Mouse (Mus musculus) activated CD4-positive, CD25-positive, alpha-beta regulatory T cell, adult 4 months (primary cell): ENCODE measurements around the gene Gm3776. TPM values are rescaled to one million over a fixed set of nuclear protein-coding genes. Genes with fewer than 3 reads are reported as not detected.
A peak's percentile ranks its signal among the peaks of the same experiment; 100 is the strongest.
"Not testable (repeated sequence)": the region's sequence is repeated elsewhere in the genome, so short reads cannot be mapped to it uniquely, and the experiment has no call there.

Source experiments
- ATAC-seq: one replicate; pipeline ENCODE4 v1.8.0; 2017
- polyA plus RNA-seq, 2 experiments: library from polyadenylated mRNA; unstranded; fragments of 100-300 nt; shearing (Covaris generic); gene quantifications; one replicate each; pipeline ENCODE4 v1.2.1; 2017

The Gm3776 gene
- not detected for polyA plus RNA-seq

GRCm38 (mm10) chr9:78256914-78257313, at the start of gene Gm3776:
Gene Gm3776 (plus strand): TSS chr9:78257129.
- not testable (repeated sequence) for ATAC-seq

- no peak for ATAC-seq
These were observed 48.0 kb upstream of the Gm3776 start for GRCm38 (mm10) chr9:78208956-78209355.

DNA sequence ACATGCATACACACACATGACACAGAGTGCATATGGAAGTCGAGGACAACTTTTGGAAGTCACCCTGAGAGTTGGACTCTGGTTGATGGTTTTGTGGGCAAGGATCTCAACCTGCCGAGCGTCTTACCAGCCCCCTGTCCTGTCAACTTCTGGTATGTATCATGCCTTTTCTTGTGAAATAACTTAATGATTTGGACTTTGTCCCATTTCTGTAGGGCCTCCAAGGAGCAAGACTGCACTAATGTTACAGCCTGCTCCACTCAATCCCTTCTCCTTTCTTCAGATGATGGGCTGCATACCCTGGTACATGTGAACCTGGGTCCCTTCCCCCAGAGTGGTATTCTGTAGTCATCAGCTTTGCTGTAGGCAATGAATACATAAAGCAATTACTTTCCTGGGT, 46.9 kb upstream of the Gm3776 start:
- no peak for ATAC-seq

DNA sequence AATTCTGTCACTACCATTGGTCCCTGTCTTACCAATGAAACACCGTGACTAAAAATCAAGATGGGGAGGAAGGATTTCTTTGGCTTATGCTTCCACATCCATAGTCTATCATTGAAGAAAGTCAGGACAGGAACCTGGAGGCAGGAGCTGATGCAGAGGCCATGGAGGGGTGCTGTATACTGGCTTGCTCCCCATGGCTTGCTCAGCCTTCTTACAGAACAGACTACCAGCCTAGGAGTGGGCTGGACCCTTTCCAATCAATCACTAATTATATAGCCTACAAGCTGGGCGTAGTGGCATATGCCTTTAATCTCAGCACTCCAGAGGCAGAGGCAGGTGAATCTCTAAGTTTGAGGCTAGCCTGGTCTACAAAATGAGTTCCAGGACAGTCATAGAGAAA, 46.1 kb upstream of the Gm3776 start:
- ATAC-seq = no peak

DNA sequence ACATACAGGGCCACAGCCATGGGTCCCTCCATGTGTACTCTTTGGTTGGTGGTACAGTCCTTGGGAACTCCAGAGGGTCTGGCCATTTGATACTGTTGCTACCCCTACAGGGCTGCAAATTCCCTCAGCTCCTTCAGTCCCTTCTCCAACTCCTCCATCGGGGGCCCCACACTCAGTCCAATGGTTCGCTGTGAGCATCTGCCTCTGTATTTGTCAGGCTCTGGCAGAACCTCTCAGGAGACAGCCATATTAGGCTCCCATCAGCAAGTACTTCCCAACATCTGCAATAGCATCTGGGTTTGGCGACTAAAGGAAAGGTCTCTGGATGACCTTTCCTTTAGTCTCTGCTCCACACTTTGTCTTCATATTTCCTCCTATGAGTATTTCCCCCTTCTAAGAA, 45.4 kb upstream of the Gm3776 start:
- ATAC-seq = no peak

GRCm38 (mm10) chr9:78212341-78213049, 44.4 kb upstream of the Gm3776 start:
- ATAC-seq = no peak

DNA sequence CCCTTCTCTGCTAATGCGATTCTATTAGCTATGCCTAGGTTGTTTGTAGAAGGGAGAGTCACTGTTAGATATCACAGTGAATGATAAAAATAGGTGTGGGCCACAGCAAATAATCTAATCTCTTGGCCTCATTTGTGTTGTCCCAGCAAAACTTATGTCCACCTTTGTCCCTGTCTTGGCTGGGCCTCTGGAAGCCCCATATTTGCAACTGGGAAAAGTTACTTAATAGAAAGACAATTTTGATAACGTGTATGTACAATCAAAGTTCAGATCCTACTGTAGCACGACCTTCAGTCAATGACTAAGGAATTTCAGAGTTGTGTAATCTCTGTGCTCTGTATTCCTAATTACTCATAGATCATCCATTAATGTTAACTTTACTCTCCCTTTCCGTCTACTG, 39.9 kb upstream of the Gm3776 start:
- no peak for ATAC-seq

GRCm38 (mm10) chr9:78222616-78223015, 34.3 kb upstream of the Gm3776 start:
- ATAC-seq = peak; percentile 71

- ATAC-seq = no peak
These were observed 33.6 kb upstream of the Gm3776 start for GRCm38 (mm10) chr9:78223221-78223902.

DNA sequence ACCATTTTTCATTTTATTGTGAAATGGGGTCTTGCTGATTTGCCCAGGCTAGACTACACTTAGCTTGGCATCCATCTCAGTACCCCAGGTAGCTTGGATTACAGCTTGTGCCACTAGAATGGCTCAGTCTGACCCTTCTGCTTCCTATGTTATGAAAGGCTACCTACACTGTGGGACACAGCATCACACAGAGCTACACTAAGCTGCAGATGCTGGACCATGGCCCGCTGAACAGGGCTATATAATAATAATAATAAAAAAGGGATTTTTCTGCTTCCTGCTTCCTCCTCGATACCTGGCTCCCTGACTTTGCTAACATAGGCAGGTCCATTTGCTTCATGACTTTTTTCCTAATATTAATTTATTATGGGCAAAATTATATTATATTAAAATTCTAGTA, 32.5 kb upstream of the Gm3776 start:
- no peak for ATAC-seq

DNA sequence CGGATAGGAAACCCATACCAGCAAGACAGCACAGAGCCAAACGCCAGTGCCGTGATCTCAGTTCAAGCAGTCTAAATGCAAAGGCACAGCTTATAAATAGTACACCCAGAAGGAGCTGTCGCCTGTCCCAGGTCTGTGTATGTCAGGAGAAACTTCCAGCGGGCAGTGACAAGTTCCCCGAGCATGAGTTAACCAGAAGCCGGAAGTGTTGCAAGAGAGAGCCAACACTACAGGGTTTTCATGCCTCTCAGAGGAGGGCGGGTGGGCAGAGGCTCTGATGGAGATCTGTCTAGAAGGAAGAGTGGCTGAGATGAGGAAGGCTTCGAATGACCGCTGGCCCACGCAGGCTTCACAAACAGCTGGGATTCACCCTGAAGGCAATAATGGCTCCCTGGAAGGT, 31.6 kb upstream of the Gm3776 start:
- ATAC-seq = no peak

GRCm38 (mm10) chr9:78228122-78228521, 28.8 kb upstream of the Gm3776 start:
- no peak for ATAC-seq

DNA sequence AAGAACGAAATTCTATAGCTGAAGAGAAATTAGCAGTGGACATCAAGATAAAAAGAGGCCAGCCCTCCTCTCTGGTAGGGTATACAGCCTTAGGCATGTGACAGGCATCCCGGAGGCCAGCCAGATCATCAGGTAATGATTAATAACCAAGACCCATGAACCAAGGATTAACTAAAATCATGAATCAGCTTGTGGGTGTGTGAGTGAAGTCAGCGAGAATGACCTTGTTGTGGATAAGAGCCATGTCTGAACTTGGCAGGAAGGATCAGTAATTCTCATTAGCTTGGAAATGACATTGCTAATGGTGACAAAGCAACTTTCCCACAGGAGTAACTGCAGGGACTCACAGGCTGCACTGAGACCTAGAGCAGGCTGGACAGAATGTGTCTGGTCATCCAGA, 27.3 kb upstream of the Gm3776 start:
- ATAC-seq = not testable (repeated sequence)

- not testable (repeated sequence) for ATAC-seq
These were observed 26.5 kb upstream of the Gm3776 start, which contains the start of gene Gsta1 for GRCm38 (mm10) chr9:78230461-78230860. Gene Gsta1 (plus strand): TSS chr9:78230656.

DNA sequence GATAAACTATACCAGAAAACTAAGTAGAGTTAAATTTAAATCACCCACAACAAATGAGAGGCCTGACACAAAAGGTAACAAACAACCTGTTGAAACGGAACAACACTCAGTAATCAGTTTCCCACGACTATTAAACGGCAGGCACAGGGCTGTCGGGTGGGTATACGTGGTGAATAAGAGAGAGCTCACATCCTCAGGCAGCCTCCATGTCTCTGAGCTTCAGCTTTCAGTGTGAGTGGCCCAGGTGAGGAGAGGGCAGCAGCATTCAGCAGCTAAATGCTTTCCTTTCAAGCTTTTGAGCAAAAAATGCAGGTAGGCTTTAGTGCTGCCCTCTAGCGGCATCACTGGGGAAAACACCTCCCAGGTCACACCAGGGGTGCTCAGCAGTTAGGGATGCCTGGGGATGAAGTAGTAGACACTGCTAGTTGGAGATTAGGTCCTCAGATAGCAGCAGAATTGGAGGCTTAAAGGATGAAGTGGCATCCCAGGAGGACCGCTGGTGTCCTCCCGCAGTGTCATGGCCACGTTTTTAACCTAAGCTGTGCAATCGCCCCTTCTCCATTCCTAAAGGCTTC, 23.7 kb upstream of the Gm3776 start:
- not testable (repeated sequence) for ATAC-seq

DNA sequence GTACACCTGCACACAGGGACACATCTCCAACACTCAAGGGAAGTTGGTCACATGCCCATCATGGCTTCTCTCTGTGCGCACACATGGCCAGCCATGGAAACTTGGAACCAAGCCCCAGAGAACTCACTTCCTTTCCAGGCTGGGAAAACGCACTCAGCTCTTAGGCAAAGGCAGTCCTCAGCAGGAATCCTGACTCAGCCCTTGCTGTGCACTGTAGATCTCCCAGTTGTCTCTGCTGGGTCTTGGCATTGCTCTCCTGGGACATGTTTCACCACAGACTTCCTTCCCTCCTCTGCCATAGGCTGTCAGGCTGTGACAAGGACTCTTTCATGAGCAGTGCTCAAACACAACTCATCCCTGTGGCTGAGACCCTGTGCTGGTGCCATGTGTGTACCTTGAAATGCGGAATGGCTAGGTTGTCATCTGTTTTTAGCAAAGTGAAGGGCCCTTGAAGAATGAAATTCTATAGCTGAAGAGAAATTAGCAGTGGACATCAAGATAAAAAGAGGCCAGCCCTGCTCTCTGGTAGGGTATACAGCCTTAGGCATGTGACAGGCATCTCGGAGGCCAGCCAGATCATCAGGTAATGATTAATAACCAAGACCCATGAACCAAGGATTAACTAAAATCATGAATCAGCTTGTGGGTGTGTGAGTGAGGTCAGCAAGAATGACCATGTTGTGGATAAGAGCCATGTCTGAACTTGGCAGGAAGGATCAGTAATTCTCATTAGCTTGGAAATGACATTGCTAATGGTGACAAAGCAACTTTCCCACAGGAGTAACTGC, 1.1 kb upstream of the Gm3776 start:
- ATAC-seq = not testable (repeated sequence)

DNA sequence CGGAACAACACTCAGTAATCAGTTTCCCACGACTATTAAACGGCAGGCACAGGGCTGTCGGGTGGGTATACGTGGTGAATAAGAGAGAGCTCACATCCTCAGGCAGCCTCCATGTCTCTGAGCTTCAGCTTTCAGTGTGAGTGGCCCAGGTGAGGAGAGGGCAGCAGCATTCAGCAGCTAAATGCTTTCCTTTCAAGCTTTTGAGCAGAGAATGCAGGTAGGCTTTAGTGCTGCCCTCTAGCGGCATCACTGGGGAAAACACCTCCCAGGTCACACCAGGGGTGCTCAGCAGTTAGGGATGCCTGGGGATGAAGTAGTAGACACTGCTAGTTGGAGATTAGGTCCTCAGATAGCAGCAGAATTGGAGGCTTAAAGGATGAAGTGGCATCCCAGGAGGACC, 2.8 kb downstream of the Gm3776 start:
- peak; percentile 71 for ATAC-seq

DNA sequence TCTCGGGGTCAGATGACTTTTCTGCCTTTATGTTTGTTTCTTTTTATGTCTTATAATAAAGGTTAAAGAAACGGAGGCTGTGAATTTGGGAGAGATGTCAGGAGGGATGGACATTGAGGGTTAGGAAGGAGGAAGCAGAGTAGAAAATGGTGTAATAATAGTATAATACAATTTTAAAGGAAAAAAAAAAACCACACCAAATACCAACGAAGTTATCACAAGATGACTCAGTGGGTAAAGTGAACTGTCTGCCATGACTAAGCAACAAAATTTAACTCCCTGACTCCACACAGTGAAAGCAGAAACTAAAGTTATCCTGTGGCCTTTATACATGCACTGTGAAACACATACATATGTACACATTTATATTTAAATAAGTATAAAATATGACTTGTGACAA, 14.0 kb downstream of the Gm3776 start:
- not testable (repeated sequence) for ATAC-seq

DNA sequence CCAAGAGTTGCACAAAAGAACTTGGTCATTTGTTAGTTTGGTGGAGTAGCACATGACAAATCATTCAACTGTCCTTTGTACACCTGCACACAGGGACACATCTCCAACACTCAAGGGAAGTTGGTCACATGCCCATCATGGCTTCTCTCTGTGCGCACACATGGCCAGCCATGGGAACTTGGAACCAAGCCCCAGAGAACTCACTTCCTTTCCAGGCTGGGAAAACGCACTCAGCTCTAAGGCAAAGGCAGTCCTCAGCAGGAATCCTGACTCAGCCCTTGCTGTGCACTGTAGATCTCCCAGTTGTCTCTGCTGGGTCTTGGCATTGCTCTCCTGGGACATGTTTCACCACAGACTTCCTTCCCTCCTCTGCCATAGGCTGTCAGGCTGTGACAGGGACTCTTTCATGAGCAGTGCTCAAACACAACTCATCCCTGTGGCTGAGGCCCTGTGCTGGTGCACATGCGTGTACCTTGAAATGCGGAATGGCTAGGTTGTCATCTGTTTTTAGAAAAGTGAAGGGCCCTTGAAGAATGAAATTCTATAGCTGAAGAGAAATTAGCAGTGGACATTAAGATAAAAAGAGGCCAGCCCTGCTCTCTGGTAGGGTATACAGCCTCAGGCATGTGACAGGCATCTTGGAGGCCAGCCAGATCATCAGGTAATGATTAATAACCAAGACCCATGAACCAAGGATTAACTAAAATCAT, 25.2 kb downstream of the Gm3776 start:
- not testable (repeated sequence) for ATAC-seq

DNA sequence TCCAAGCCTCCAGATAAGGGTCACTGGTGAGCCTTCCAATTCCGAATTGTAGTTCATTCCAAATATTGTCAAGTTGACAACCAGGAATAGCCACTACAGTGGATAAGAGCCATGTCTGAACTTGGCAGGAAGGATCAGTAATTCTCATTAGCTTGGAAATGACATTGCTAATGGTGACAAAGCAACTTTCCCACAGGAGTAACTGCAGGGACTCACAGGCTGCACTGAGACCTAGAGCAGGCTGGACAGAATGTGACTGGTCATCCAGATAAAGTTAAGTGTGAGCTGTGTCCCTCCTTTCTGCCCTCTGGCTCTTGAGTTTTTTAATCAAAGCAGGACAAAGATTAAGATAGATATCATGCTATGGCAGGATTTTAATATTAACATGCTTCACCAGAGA, 32.1 kb downstream of the Gm3776 start:
- not testable (repeated sequence) for ATAC-seq

DNA sequence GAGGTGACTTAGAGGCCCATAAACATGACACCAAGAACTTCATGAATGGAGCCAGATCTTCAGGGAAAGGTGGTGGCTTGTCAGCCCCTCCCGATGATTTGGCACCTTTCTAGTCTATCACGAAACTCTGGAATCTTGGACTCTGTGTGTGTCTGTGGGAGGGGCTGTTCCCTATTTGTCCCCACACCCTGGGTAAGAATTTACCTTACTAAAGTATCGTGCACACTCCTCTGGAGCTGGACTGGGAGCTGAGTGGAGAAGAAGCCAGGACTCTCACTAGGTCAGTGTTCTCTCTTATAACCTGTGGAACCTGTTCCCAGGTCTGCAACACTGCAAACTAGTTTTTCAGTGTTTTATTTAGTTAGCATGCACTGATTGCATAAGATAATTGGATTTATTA, 32.8 kb downstream of the Gm3776 start, which contains the start of gene Gm10639:
Gene Gm10639 (plus strand): TSS at position 201 of the 400 bp plus-strand sequence.
- not testable (repeated sequence) for ATAC-seq

GRCm38 (mm10) chr9:78292462-78292861, 35.5 kb downstream of the Gm3776 start:
- not testable (repeated sequence) for ATAC-seq
